Comparison of ENCODE assay signal across 10 mouse cellular contexts in the genomic region with DNA sequence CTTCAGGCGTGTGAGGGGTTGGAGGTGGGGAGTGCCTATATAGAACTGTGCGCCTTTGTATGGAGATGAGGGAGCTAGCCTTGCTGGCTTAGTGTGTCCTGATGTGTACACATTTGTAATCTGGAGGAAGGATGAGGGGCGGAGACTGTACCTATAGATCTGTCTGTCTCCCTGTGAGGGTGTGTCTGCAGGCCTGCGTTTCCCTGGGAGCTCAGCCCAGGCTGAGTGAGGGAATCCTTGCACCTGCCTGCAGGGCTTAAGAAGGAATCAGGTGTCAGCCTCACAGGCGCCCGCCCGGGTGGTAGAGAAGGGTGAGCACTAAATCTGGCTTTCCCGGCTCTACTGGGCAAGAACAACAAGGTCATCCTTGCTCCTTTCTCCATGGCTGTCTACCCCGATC. TPM values are rescaled to one million over a fixed set of nuclear protein-coding genes. Genes with fewer than 3 reads are reported as not detected.
DNase-seq lines count a peak whose midpoint lies in the region; ATAC-seq and TF ChIP-seq lines count a peak whose summit lies in the region.
"Had no signal": no experiment of that assay in that cellular context is flagged by ENCODE, and none has a peak within 500 bp of the region (broad histone marks: within the 10 kb centered on the region; RNA-seq: fewer than 3 reads in every experiment).

No protein-coding gene starts in this region.

- H3K4me2 ChIP-seq in forebrain, postnatal 0 days (ENCODE audit: low read depth), result no peak overlapping the region
- H3K4me2 ChIP-seq in forebrain, embryonic 14.5 days (ENCODE audit: low read length), result no peak overlapping the region
- H3K4me2 ChIP-seq in stomach, embryonic 14.5 days (replicated peaks; ENCODE audit: low read depth, low read length), result no peak overlapping the region
- H3K4me2 ChIP-seq: liver, embryonic 13.5 days had no signal

- H3K27ac ChIP-seq in forebrain, postnatal 0 days (ENCODE audit: low read depth, low read length), result no peak overlapping the region
- no peak overlapping the region for H3K27ac ChIP-seq in forebrain, embryonic 14.5 days (ENCODE audit: low read depth, low read length)
- H3K27ac ChIP-seq in liver, adult 2 months (replicated peaks; ENCODE audit: insufficient read depth, low read depth, low read length), result no peak overlapping the region
- H3K27ac ChIP-seq in stomach, embryonic 14.5 days (ENCODE audit: low read length), result peak overlapping the region; percentile 52; the same call in 1 of the 2 replicates
- H3K27ac ChIP-seq: liver, embryonic 13.5 days had no signal

- H3K4me3 ChIP-seq in forebrain, postnatal 0 days (ENCODE audit: low read depth, low read length), result no peak overlapping the region
- no peak overlapping the region for H3K4me3 ChIP-seq in forebrain, embryonic 14.5 days (ENCODE audit: low read depth, low read length)
- peak overlapping the region; percentile 15; the same call in 1 of the 2 replicates for H3K4me3 ChIP-seq in liver, adult 2 months (ENCODE audit: insufficient read depth, low read depth, low read length)
- no peak overlapping the region for H3K4me3 ChIP-seq in stomach, embryonic 14.5 days (ENCODE audit: low read depth, low read length)
- H3K4me3 ChIP-seq: liver, embryonic 13.5 days had no signal

- H3K9me3 ChIP-seq in forebrain, postnatal 0 days (ENCODE audit: low read length), result no peaks in the 10 kb centered on the region
- H3K9me3 ChIP-seq in forebrain, embryonic 14.5 days (replicated peaks; ENCODE audit: control insufficient read depth, low read length), result no peaks in the 10 kb centered on the region
- no peaks in the 10 kb centered on the region for H3K9me3 ChIP-seq in stomach, embryonic 14.5 days (ENCODE audit: control insufficient read depth, low read depth, low read length)
- H3K9me3 ChIP-seq: liver, embryonic 13.5 days had no signal

- no peak for TF ChIP-seq CTCF in forebrain, postnatal 0 days (IDR thresholded peaks at IDR 0.05; ENCODE audit: low read depth)
- no peak for TF ChIP-seq CTCF in liver, adult 2 months (IDR thresholded peaks at IDR 0.05; ENCODE audit: low read depth, low read length)

- WGBS in forebrain, postnatal 0 days, result 64% methylated on average over 9 of the region's 9 CpGs
- 64% methylated on average over 9 of the region's 9 CpGs for WGBS in forebrain, embryonic 14.5 days
- 80% methylated on average over 9 of the region's 9 CpGs for WGBS in liver, adult 2 months
- WGBS in stomach, embryonic 14.5 days, result 41% methylated on average over 9 of the region's 9 CpGs

- H3K27me3 ChIP-seq in forebrain, postnatal 0 days (ENCODE audit: insufficient read depth, low read length), result no peaks in the 10 kb centered on the region
- no peaks in the 10 kb centered on the region for H3K27me3 ChIP-seq in forebrain, embryonic 14.5 days (replicated peaks; ENCODE audit: control insufficient read depth, insufficient read depth, low read length)
- H3K27me3 ChIP-seq in liver, adult 2 months (ENCODE audit: control insufficient read depth, insufficient read depth, low read length), result no peaks in the 10 kb centered on the region
- no peaks in the 10 kb centered on the region for H3K27me3 ChIP-seq in stomach, embryonic 14.5 days (ENCODE audit: control insufficient read depth, insufficient read depth, low read length)
- H3K27me3 ChIP-seq: liver, embryonic 13.5 days had no signal

- no peaks in the 10 kb centered on the region for H3K4me1 ChIP-seq in forebrain, postnatal 0 days (ENCODE audit: insufficient read depth)
- H3K4me1 ChIP-seq in forebrain, embryonic 14.5 days (ENCODE audit: control insufficient read depth, insufficient read depth, low read length), result 0 out of 2 replicates have a peak, but pooled peaks cover 3% of the 10 kb centered on the region
- peaks cover 11% of the 10 kb centered on the region for H3K4me1 ChIP-seq in liver, adult 2 months (ENCODE audit: control insufficient read depth, insufficient read depth, low read length)
- peaks cover 12% of the 10 kb centered on the region for H3K4me1 ChIP-seq in stomach, embryonic 14.5 days (ENCODE audit: control insufficient read depth, insufficient read depth, low read length)

- TF ChIP-seq POLR2A in liver, adult 2 months (IDR thresholded peaks at IDR 0.05; ENCODE audit: extremely low read depth, insufficient read depth, low read length), result no peak

- no peak overlapping the region for H3K9ac ChIP-seq in forebrain, postnatal 0 days
- no peak overlapping the region for H3K9ac ChIP-seq in forebrain, embryonic 14.5 days (ENCODE audit: low read length)
- H3K9ac ChIP-seq in liver, adult 2 months (ENCODE audit: low read depth, low read length), result no peak overlapping the region; the same call in 1 of the 2 replicates
- H3K9ac ChIP-seq in stomach, embryonic 14.5 days (replicated peaks; ENCODE audit: low read depth, low read length), result no peak overlapping the region
- H3K9ac ChIP-seq: liver, embryonic 13.5 days had no signal

- H3K79me2 ChIP-seq in liver, adult 2 months (ENCODE audit: control insufficient read depth, insufficient read depth, low read length), result no peaks in the 10 kb centered on the region

- peaks cover 17% of the 10 kb centered on the region for H3K36me3 ChIP-seq in forebrain, postnatal 0 days (ENCODE audit: insufficient read depth)
- H3K36me3 ChIP-seq in forebrain, embryonic 14.5 days (ENCODE audit: control insufficient read depth, insufficient read depth, low read length), result peaks cover 9% of the 10 kb centered on the region; the same call in 1 of the 2 replicates
- H3K36me3 ChIP-seq in liver, adult 2 months (ENCODE audit: control insufficient read depth, insufficient read depth, low read length), result no peaks in the 10 kb centered on the region
- peaks cover 5% of the 10 kb centered on the region; the same call in 1 of the 2 replicates for H3K36me3 ChIP-seq in stomach, embryonic 14.5 days (ENCODE audit: control insufficient read depth, insufficient read depth, low read length)

- ATAC-seq in forebrain, postnatal 0 days, result peak; percentile 5; the same call in 1 of the 2 replicates
- no peak; the same call in 1 of the 2 replicates for ATAC-seq in forebrain, embryonic 14.5 days
- ATAC-seq in stomach, embryonic 14.5 days (ENCODE audit: insufficient number of reproducible peaks, insufficient read depth, low FRiP score, low read depth), result peak; percentile 60
- no peak for ATAC-seq in erythroblast, adult 5-6 weeks (replicated peaks; ENCODE audit: low FRiP score, poor library complexity, severe bottlenecking)

- DNase-seq in forebrain, postnatal 0 days, result no peak
- no peak for DNase-seq in forebrain, embryonic 14.5 days (ENCODE audit: low spot score)
- DNase-seq in liver, adult 2 months (ENCODE audit: extremely low read depth, low read depth, low spot score), result no peak
- DNase-seq in liver, result no peak
- DNase-seq in gastrocnemius, postnatal 25 days, result peak; percentile 66
- no peak for DNase-seq in urinary bladder, postnatal 25 days (ENCODE audit: low spot score)
- DNase-seq: kidney, adult 8-10 months; liver, embryonic 13.5 days had no signal

RNA-seq across cellular contexts. Expression of a gene that starts 0.8 kb away (rescaled TPM):
- total RNA-seq in forebrain, postnatal 0 days (2014; rRNA removed), result 0.52 and 0.85 TPM in 2 replicates
- 1.2 TPM in 2 replicates for polyA plus RNA-seq in forebrain, postnatal 0 days (2015; fragmentation: Nextera tagmentation; extraction: Ambion mirVana)
- 0.74 and 1.0 TPM in 2 replicates for polyA plus RNA-seq in forebrain, embryonic 14.5 days (2014; fragmentation: Nextera tagmentation; extraction: Ambion mirVana)
- total RNA-seq in liver, adult 2 months (2014; rRNA removed), result 1.0 and 2.3 TPM in 2 replicates
- polyA plus RNA-seq in liver, adult 2 months (2012; rRNA removed), result 4.1 and 4.4 TPM in 2 replicates
- 100 to 1,000 TPM in 1 of 2 experiments, 10 to 100 TPM in 1; 54.6 to 343 TPM for total RNA-seq in gastrocnemius, postnatal 25 days (2021)
- polyA plus RNA-seq in stomach, embryonic 14.5 days (2014; fragmentation: Nextera tagmentation; extraction: Ambion mirVana), result 3.7 and 4.7 TPM in 2 replicates
- total RNA-seq in erythroblast, adult 5-6 weeks (2015; ENCODE audit: low replicate concordance), result 1.3 TPM in 1 of 2 replicates, not detected in the other
- total RNA-seq in erythroblast, adult 5-6 weeks (2017; ENCODE audit: low replicate concordance), result not detected in 2 replicates

RNA-seq across cellular contexts. Expression of a gene that starts 6.5 kb away (rescaled TPM):
- 0.15 TPM in 1 of 2 replicates, not detected in the other for total RNA-seq in forebrain, postnatal 0 days (2014; rRNA removed)
- 0.15 and 0.19 TPM in 2 replicates for polyA plus RNA-seq in forebrain, postnatal 0 days (2015; fragmentation: Nextera tagmentation; extraction: Ambion mirVana)
- polyA plus RNA-seq in forebrain, embryonic 14.5 days (2014; fragmentation: Nextera tagmentation; extraction: Ambion mirVana), result not detected in 2 replicates
- total RNA-seq in liver, adult 2 months (2014; rRNA removed), result 1,004 and 1,280 TPM in 2 replicates
- 1,016 and 1,052 TPM in 2 replicates for polyA plus RNA-seq in liver, adult 2 months (2012; rRNA removed)
- not detected for total RNA-seq in gastrocnemius, postnatal 25 days (2021)
- 0.22 TPM in 2 replicates for polyA plus RNA-seq in stomach, embryonic 14.5 days (2014; fragmentation: Nextera tagmentation; extraction: Ambion mirVana)
- total RNA-seq in erythroblast, adult 5-6 weeks (2015; ENCODE audit: low replicate concordance), result not detected in 2 replicates
- not detected in 2 replicates for total RNA-seq in erythroblast, adult 5-6 weeks (2017; ENCODE audit: low replicate concordance)

RNA-seq across cellular contexts. Expression of a gene that starts 43.8 kb away (rescaled TPM):
- total RNA-seq in forebrain, postnatal 0 days (2014; rRNA removed), result 4.1 and 5.9 TPM in 2 replicates
- polyA plus RNA-seq in forebrain, postnatal 0 days (2015; fragmentation: Nextera tagmentation; extraction: Ambion mirVana), result 2.1 and 4.8 TPM in 2 replicates
- polyA plus RNA-seq in forebrain, embryonic 14.5 days (2014; fragmentation: Nextera tagmentation; extraction: Ambion mirVana), result 0.19 and 0.62 TPM in 2 replicates
- total RNA-seq in liver, adult 2 months (2014; rRNA removed), result 603 and 791 TPM in 2 replicates
- 335 and 492 TPM in 2 replicates for polyA plus RNA-seq in liver, adult 2 months (2012; rRNA removed)
- under 1 TPM; 0.28 to 0.32 TPM for total RNA-seq in gastrocnemius, postnatal 25 days (2021)
- polyA plus RNA-seq in stomach, embryonic 14.5 days (2014; fragmentation: Nextera tagmentation; extraction: Ambion mirVana), result 0.36 and 0.91 TPM in 2 replicates
- not detected in 2 replicates for total RNA-seq in erythroblast, adult 5-6 weeks (2015; ENCODE audit: low replicate concordance)
- total RNA-seq in erythroblast, adult 5-6 weeks (2017; ENCODE audit: low replicate concordance), result not detected in 2 replicates

RNA-seq across cellular contexts. Expression of a gene that starts 54.4 kb away (rescaled TPM):
- 18.6 and 19.0 TPM in 2 replicates for total RNA-seq in forebrain, postnatal 0 days (2014; rRNA removed)
- 10.2 and 12.0 TPM in 2 replicates for polyA plus RNA-seq in forebrain, postnatal 0 days (2015; fragmentation: Nextera tagmentation; extraction: Ambion mirVana)
- 15.6 and 16.4 TPM in 2 replicates for polyA plus RNA-seq in forebrain, embryonic 14.5 days (2014; fragmentation: Nextera tagmentation; extraction: Ambion mirVana)
- total RNA-seq in liver, adult 2 months (2014; rRNA removed), result 3.7 and 4.1 TPM in 2 replicates
- polyA plus RNA-seq in liver, adult 2 months (2012; rRNA removed), result 7.5 and 8.2 TPM in 2 replicates
- 1 to 10 TPM; 6.3 TPM for total RNA-seq in gastrocnemius, postnatal 25 days (2021)
- 26.7 and 27.5 TPM in 2 replicates for polyA plus RNA-seq in stomach, embryonic 14.5 days (2014; fragmentation: Nextera tagmentation; extraction: Ambion mirVana)
- 2.1 and 11.3 TPM in 2 replicates for total RNA-seq in erythroblast, adult 5-6 weeks (2015; ENCODE audit: low replicate concordance)
- 0.98 and 2.2 TPM in 2 replicates for total RNA-seq in erythroblast, adult 5-6 weeks (2017; ENCODE audit: low replicate concordance)

Comparison
In these comparisons a context has a peak if more than half of its experiments do, and no peak if none do; other contexts are left out.
1. ATAC-seq: peak in forebrain, postnatal 0 days (single experiment) and stomach, embryonic 14.5 days (single experiment); none in forebrain, embryonic 14.5 days (single experiment) and erythroblast, adult 5-6 weeks (single experiment).
2. RNA of a gene that starts 0.8 kb away (total RNA-seq): 54.6 to 343 TPM in gastrocnemius, postnatal 25 days; 1.0 to 2.3 TPM in liver, adult 2 months, 0.52 to 0.85 TPM in forebrain, postnatal 0 days and 1.3 TPM in erythroblast, adult 5-6 weeks; every median in the first group is over 10 times any median in the second.
3. RNA of a gene that starts 6.5 kb away (total RNA-seq): 1,004 to 1,280 TPM in liver, adult 2 months; not detected in gastrocnemius, postnatal 25 days, 0.15 TPM in forebrain, postnatal 0 days and not detected in erythroblast, adult 5-6 weeks; every median in the first group is over 100 times any median in the second.
4. RNA of a gene that starts 43.8 kb away (total RNA-seq): 603 to 791 TPM in liver, adult 2 months; 4.1 to 5.9 TPM in forebrain, postnatal 0 days, 0.28 to 0.32 TPM in gastrocnemius, postnatal 25 days and not detected in erythroblast, adult 5-6 weeks; every median in the first group is over 10 times any median in the second.